Mouse (Mus musculus) ES-E14 (cell line): ENCODE measurements around the gene Tas2r113.

Source experiments
- HCFC1 ChIP-seq: IDR thresholded peaks from 2 replicates; pipeline ENCODE4 v1.6.1; 2012; ENCODE audit warnings: low read length, inconsistent platforms, borderline replicate concordance; ENCODE audit not compliant: insufficient read depth
- ZNF384 ChIP-seq: IDR thresholded peaks from 2 replicates; pipeline ENCODE4 v1.6.1; 2012; ENCODE audit warnings: low read depth, low read length, inconsistent platforms

- TF ChIP-seq ZNF384: no peak
- no peak for TF ChIP-seq HCFC1
These were observed 16.5 kb downstream of the Tas2r113 start, which contains the start of gene Tas2r125 for GRCm38 (mm10) chr6:132909351-132909750.
